Mouse (Mus musculus) heart, embryonic 10.5 days (tissue): ENCODE measurements around the gene Ptprcap. TPM values are rescaled to one million over a fixed set of nuclear protein-coding genes. Genes with fewer than 3 reads are reported as not detected.
"Not testable (repeated sequence)": the region's sequence is repeated elsewhere in the genome, so short reads cannot be mapped to it uniquely, and the experiment has no call there.

Experiments
- DNase-seq: peaks from one replicate; pipeline ENCODE4 v3.0.0-alpha.2; 2017; ENCODE audit warnings: low spot score
- H3K27ac ChIP-seq: fragments of 300-500 bp; sonication (generic); 2 replicates; pipeline ENCODE4 v1.5.1; 2016; ENCODE audit warnings: mild to moderate bottlenecking
- H3K27me3 ChIP-seq: fragments of 300-500 bp; sonication (generic); 2 replicates; pipeline ENCODE4 v1.6.1; 2016; ENCODE audit warnings: mild to moderate bottlenecking; ENCODE audit not compliant: poor library complexity, insufficient read depth, severe bottlenecking
- H3K36me3 ChIP-seq: fragments of 300-500 bp; sonication (generic); 2 replicates; pipeline ENCODE4 v1.6.1; 2016; ENCODE audit warnings: mild to moderate bottlenecking, moderate library complexity
- H3K4me1 ChIP-seq: fragments of 300-500 bp; sonication (generic); 2 replicates; pipeline ENCODE4 v1.6.1; 2016; ENCODE audit warnings: mild to moderate bottlenecking
- H3K4me3 ChIP-seq: fragments of 300-500 bp; sonication (generic); 2 replicates; pipeline ENCODE4 v1.5.1; 2016; ENCODE audit warnings: mild to moderate bottlenecking, moderate library complexity
- H3K9me3 ChIP-seq: fragments of 300-500 bp; sonication (generic); 2 replicates; pipeline ENCODE4 v1.6.1; 2016; ENCODE audit warnings: mild to moderate bottlenecking, moderate library complexity
- WGBS: fragments of 180-500 bp; shearing (Covaris S2); methylation state at CpG from one replicate; pipeline ENCODE4 v1.1.7; 2016; 5-methylcytosine and 5-hydroxymethylcytosine counted together
- polyA plus RNA-seq: library from polyadenylated mRNA; unstranded; fragments of >200 nt; fragmentation: Nextera tagmentation; extraction: Ambion mirVana; gene quantifications from 2 replicates; pipeline ENCODE4 v1.2.1, GENCODE M21; 2016

The Ptprcap gene
- polyA plus RNA-seq, 1 experiment from 2014 or later: 4.4 TPM

DNA sequence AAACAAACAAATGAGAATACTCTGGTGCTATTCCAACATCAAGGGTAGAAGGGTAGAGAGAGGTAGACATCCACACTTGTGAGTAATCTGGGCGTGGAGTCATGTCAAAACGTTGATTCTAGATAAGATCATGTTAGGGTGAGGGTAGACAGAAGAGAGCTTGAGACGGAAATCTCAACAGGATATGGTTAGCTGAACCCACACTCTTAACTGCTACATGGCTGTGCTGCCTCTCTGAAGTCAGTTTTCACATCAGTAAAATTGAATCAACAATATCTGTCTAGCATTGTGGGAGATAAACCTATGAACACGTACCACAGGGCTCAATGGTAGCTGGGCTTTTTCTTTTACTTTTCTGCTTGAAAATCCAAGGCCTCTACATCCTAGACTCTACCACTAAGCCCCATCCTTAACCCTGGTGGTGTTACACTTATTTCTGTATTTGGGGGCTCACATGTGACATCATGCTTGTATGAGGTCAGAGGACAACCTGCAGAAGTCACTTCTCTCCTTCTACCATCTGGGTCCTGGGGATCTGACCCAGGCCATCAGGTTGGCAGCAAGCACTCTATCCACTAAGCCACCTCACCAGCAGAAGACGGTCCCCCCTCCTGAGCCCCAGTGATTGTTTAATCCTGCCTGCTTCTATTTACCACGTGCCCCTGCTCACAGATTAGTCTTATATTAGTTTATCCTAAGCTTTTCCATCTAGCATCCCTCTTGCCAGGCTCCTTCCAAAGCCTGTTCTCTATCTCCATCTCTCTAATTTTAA lies 33.5 kb upstream of the Ptprcap start:
- H3K4me3 ChIP-seq: peak overlapping the region; percentile 62; the same call in 1 of the 2 replicates

DNA sequence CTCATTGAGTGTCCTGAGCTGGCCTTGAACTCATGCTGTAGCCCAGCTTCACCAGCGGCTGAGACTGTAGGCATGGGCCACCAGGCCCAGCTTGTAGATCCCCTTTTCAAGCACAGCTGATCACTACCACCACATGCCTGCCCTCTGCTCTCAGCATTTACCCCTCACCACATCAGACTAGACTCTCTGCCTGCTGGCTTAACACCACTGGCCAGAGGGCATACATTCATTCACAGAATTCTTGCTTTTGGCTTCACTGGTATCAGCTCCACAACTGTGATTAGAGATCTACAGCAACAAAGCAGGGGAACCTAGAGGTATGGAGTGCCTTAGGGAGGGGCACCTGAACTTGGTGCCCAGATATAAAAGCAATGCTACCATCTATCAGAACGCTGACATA lies 32.9 kb upstream of the Ptprcap start:
- H3K4me1 ChIP-seq: peaks cover 13% of the 10 kb centered on the region; the same call in 1 of the 2 replicates
- no peaks in the 10 kb centered on the region for H3K27me3 ChIP-seq
- peaks cover 32% of the 10 kb centered on the region for H3K36me3 ChIP-seq
- peak overlapping the region; percentile 62 for H3K4me3 ChIP-seq
- no peaks in the 10 kb centered on the region for H3K9me3 ChIP-seq
- no peak for DNase-seq
- WGBS: 89% methylated on average over 2 of the region's 2 CpGs
- no peak overlapping the region for H3K27ac ChIP-seq

More for the DNA sequence above, 33.5 kb upstream of the Ptprcap start:
- WGBS: 81% methylated on average over 6 of the region's 6 CpGs
- Histone ChIP-seq H3K36me3 (peaks cover 38% of the 10 kb centered on the region), H3K27ac (no peak overlapping the region), H3K27me3 (no peaks in the 10 kb centered on the region), H3K4me1 (peaks cover 15% of the 10 kb centered on the region; the same call in 1 of the 2 replicates), H3K9me3 (no peaks in the 10 kb centered on the region)
- DNase-seq: no peak

- H3K27me3 ChIP-seq: no peaks in the 10 kb centered on the region
- peak overlapping the region; percentile 89 for H3K27ac ChIP-seq
- H3K4me3 ChIP-seq: peak overlapping the region; percentile 62
- no peaks in the 10 kb centered on the region for H3K9me3 ChIP-seq
- WGBS: 4% methylated on average over 38 of the region's 38 CpGs
- peak; percentile 98 for DNase-seq
- peaks cover 14% of the 10 kb centered on the region; the same call in 1 of the 2 replicates for H3K4me1 ChIP-seq
- H3K36me3 ChIP-seq: peaks cover 24% of the 10 kb centered on the region
These were observed 32.2 kb upstream of the Ptprcap start for GRCm38 (mm10) chr19:4121097-4121805.

- DNase-seq, H3K4me3 ChIP-seq, H3K9me3 ChIP-seq, H3K27me3 ChIP-seq: not testable (repeated sequence)
- Histone ChIP-seq H3K27ac (peak overlapping the region; percentile 89), H3K36me3 (peaks cover 18% of the 10 kb centered on the region), H3K4me1 (peaks cover 20% of the 10 kb centered on the region)
- 60% methylated on average over 6 of the region's 6 CpGs for WGBS
These were observed 31.5 kb upstream of the Ptprcap start for GRCm38 (mm10) chr19:4121896-4122295.

DNA sequence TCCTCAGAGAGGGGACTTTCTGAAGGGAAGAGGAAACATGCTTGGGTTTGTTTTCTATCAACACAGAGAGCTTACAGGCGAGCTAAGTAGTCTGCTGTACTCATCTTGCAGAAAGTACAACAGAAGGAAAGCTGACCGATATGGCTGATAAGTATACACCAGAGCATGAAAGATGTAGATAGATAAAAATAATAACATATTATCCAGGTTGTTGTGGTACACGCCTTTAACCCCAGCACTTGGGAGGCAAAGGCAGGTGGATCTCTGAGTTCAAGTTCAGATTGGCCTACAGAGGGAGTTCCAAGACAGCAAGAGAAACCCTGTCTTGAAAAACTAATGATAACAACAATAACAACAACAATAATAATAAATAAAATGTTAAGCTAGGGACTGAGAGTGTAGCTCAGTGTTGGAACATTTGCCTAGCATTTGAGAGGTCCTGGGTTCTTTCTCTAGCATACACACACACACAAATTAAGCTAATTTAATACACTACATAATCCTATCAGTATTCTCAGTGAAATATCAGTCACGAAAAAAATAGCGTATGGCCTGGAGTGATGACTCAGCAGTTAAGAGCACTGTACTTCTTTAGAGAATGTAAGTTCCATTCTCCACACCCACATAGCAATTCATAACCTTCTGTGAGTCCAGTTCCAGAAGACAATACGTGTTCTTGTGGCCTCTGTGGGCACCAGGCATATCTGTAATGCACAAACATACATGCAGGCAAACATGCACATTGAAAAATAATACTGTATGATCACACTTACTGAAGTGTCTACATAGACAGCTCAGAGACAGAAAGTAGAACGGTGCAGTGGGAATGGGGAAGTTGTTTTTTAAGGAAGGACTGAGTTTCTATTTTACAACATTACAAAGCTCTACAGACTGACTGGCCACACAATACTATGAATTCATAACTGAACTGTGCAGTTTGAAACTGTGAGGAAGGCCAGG lies 30.7 kb upstream of the Ptprcap start:
- DNase-seq: no peak
- Histone ChIP-seq H3K36me3 (peaks cover 14% of the 10 kb centered on the region), H3K4me3 (no peak overlapping the region), H3K27ac (no peak overlapping the region), H3K27me3 (no peaks in the 10 kb centered on the region), H3K4me1 (peaks cover 28% of the 10 kb centered on the region), H3K9me3 (no peaks in the 10 kb centered on the region)
- 79% methylated on average over 7 of the region's 7 CpGs for WGBS

DNA sequence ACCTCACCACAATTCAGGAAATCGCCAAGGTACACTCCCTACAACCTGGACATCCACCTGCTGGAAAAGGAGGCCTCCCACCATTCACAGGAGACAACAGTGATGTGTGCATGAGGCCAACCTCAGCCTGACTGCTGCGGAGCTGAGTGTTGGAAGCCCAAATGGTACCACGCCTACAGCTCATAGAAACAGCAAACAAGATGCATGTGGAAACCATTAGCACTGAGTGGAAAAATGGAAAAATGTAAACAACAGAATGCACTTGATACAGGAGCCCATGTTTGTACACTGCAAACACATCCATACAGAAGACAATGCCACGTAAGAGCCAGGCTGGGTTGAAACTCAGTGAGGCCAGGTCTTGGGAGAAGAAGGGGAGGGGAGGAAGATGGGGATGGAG lies 29.0 kb upstream of the Ptprcap start:
- 81% methylated on average over 4 of the region's 4 CpGs for WGBS
- DNase-seq: no peak

GRCm38 (mm10) chr19:4125268-4125667 lies 28.1 kb upstream of the Ptprcap start:
- peak overlapping the region; percentile 92 for H3K27ac ChIP-seq
- peaks cover 26% of the 10 kb centered on the region for H3K36me3 ChIP-seq
- 18% methylated on average over 4 of the region's 4 CpGs for WGBS
- H3K9me3 ChIP-seq, H3K27me3 ChIP-seq, DNase-seq: not testable (repeated sequence)
- H3K4me3 ChIP-seq: peak overlapping the region; percentile 84
- peaks cover 30% of the 10 kb centered on the region for H3K4me1 ChIP-seq

More for the DNA sequence above, 29.0 kb upstream of the Ptprcap start:
- Histone ChIP-seq H3K9me3 (no peaks in the 10 kb centered on the region), H3K27me3 (no peaks in the 10 kb centered on the region), H3K4me1 (peaks cover 28% of the 10 kb centered on the region), H3K4me3 (no peak overlapping the region), H3K36me3 (peaks cover 19% of the 10 kb centered on the region), H3K27ac (no peak overlapping the region)

DNA sequence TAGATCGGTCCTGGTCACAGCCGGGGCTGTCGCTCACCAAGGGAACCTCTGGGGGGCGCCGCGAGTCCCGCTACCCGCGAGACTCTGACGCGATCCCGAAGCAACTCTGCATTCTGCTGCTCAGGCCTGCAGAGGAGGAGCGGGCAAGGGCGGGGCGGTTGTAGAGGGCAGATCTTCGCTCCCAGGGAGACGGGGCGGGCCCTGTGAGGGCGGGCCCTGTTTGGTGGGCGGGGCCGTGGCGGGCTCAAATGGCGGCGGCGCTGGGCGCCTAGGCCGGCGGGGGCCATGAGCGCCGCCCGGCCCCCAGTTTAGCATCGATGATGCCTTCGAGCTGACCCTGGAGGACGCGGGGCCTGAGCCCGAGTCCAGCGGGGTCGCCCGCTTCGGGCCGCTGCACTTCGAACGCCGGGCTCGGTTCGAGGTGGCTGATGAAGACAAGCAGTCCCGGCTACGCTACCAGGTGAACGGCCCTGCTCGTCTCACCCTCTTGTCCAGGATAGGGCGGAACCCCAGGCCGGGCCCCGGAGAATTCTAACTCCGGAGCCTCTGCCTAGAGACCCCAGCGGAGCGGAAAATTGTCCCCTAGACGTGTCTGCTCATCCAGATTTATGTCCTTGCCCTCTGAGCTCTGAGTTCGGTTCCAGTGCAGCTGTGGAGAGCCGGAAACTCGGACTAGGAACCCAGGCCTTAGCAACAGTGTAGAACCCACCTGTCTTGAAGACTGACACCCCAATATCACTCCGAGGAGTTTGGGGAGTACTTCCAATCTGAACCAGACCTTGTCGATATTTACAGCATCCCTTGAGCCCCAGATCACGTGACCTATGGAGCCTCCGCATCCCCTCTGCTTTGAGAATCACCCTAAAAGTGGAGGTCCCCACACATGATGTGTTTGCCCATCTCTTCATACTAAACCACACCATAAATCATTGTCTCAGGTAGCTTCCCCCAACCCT lies 27.4 kb upstream of the Ptprcap start, which contains the start of gene Aip:
Gene Aip (minus strand): TSS at position 118 of the 956 bp plus-strand sequence.
- Histone ChIP-seq H3K4me3 (peak within 1 kb of the TSS; percentile 84), H3K27ac (peak within 1 kb of the TSS; percentile 92), H3K4me1 (peaks cover 22% of the 10 kb centered on the region), H3K9me3 (no peaks in the 10 kb centered on the region), H3K27me3 (no peaks in the 10 kb centered on the region), H3K36me3 (peaks cover 31% of the 10 kb centered on the region)
- DNase-seq: peak; percentile 99
- WGBS: 1% methylated on average over 64 of the region's 64 CpGs

DNA sequence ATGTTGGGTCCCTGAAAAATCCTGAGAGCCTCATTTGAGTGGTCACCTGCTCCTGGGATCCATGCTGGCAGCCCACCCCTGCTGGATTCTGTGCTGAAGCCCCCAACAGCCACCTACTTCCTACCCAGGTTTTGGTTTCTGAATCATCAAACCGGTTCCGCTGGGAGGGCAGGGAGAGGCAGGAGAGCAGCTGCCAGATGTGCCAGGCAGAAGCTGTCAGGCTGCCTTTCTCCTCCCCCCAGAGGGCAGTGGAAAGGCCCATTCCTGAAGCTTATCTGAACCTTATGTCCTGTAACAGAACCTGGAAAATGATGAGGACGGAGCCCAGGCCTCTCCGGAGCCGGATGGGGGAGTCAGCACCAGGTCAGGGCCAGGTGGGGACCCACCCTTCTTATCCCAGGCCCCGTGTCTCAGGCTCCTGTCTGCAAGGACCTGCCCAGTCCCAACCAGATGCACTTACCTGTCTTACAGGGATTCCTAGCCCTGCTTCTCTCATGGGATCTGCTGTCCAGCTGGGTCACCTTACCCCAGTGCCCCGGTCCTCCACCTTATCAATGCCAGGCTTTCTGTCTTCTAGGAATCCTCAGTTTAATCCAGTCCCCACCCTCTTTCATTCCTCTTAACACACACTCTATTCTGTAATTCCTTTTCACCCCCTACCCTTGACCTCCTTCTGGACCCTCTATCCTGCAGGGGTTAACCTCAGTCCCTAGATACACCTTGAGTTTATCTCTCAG lies 26.5 kb upstream of the Ptprcap start:
- no peak for DNase-seq
- no peaks in the 10 kb centered on the region for H3K9me3 ChIP-seq
- H3K27ac ChIP-seq: peak overlapping the region; percentile 92

DNA sequence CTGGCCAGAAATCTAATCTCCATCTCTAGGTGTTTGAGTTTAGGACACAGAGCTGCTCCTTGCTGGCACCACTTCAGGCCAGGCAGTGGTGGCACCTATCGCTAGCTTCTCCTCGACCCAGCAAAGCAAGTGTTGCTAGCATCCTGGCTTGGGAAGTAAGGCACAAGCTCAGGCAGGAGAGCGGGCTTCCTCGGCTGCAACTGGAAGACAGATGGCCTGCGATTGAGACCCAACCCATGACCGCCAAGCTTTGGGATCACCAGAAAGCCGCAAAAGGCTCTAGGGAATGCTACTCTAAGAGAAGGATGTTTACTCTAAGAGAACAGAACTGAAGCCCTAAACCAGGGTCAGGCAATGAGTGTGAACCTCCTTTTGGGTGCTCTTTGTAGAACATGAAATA lies 23.9 kb upstream of the Ptprcap start:
- peaks cover 19% of the 10 kb centered on the region for H3K4me1 ChIP-seq
- no peaks in the 10 kb centered on the region for H3K27me3 ChIP-seq
- H3K4me3 ChIP-seq: no peak overlapping the region
- no peak overlapping the region for H3K27ac ChIP-seq
- no peaks in the 10 kb centered on the region for H3K9me3 ChIP-seq
- 90% methylated on average over 7 of the region's 7 CpGs for WGBS
- H3K36me3 ChIP-seq: peaks cover 55% of the 10 kb centered on the region
- DNase-seq: no peak

More for the DNA sequence above, 26.5 kb upstream of the Ptprcap start:
- H3K36me3 ChIP-seq: peaks cover 40% of the 10 kb centered on the region
- peak overlapping the region; percentile 84 for H3K4me3 ChIP-seq
- no peaks in the 10 kb centered on the region for H3K27me3 ChIP-seq
- peaks cover 19% of the 10 kb centered on the region for H3K4me1 ChIP-seq
- WGBS: 67% methylated on average over 7 of the region's 7 CpGs

GRCm38 (mm10) chr19:4130106-4130505 lies 23.3 kb upstream of the Ptprcap start:
- Histone ChIP-seq H3K36me3 (peaks cover 55% of the 10 kb centered on the region), H3K27ac (no peak overlapping the region; the same call in 1 of the 2 replicates)
- WGBS: 78% methylated on average over 4 of the region's 4 CpGs

More at GRCm38 (mm10) chr19:4130106-4130505, 23.3 kb upstream of the Ptprcap start:
- no peak for DNase-seq
- Histone ChIP-seq H3K4me3 (no peak overlapping the region), H3K4me1 (peaks cover 19% of the 10 kb centered on the region), H3K9me3 (no peaks in the 10 kb centered on the region), H3K27me3 (no peaks in the 10 kb centered on the region)
